Mouse (Mus musculus): ENCODE data around the gene Slc6a17.

- TF ChIP-seq CTCF (IDR thresholded peaks at IDR 0.05; ENCODE audit: borderline replicate concordance, extremely low read depth, insufficient read depth, insufficient read length) (no peak), POLR2A (IDR thresholded peaks at IDR 0.05; ENCODE audit: borderline replicate concordance, extremely low read depth, insufficient read depth, insufficient read length, poor library complexity, severe bottlenecking) (no peak)
These were observed 40.9 kb upstream of the Slc6a17 start for GRCm38 (mm10) chr3:107558740-107559139.

All from brain, embryonic 14.5 days (tissue).